Mouse (Mus musculus) thymus, postnatal 14 days (tissue): ENCODE data around the gene Nt5c3b.

Experiments used
- DNase-seq: peaks from one replicate; pipeline ENCODE4 v3.0.0; 2021

The Nt5c3b gene

DNA sequence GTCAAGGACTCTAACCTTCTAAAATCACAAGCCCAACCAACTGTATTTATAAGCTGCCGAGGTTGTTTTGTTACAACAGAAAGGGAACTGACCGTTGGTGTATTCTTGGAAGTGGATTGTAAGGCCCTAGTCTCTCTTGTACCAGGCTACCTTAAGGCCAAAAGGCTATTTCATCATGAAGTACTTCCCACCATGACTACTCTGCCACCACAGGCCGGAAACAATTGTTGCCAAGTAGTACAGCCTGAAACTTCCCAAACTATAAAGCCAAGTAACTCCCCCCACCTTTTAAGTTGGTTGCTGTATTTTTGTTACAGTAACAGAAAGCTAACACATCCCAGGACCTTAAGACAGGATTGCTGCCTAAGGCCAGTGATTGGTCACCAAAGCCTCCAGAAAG lies 14.8 kb downstream of the Nt5c3b start:
- no peak for DNase-seq

DNA sequence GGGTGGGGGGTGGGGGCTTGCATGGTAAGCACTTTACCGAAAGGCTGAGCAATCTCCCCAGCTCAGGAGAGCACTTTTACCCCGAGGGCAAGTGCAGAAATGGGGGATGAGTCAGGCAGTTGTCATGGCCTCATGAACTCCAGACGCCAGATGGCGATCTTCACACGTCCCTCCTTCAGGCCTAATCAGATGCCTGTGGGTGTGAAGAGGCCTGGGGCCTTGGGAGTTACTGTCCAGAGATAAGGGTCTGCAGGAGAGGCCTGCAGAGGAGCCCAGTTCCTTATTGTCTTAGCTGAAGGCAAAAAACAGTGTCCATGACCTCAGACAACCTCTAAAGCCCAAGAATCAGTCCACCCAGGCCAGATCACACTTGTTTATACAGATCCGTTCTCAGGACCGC lies 15.8 kb downstream of the Nt5c3b start:
- DNase-seq: peak; percentile 76

DNA sequence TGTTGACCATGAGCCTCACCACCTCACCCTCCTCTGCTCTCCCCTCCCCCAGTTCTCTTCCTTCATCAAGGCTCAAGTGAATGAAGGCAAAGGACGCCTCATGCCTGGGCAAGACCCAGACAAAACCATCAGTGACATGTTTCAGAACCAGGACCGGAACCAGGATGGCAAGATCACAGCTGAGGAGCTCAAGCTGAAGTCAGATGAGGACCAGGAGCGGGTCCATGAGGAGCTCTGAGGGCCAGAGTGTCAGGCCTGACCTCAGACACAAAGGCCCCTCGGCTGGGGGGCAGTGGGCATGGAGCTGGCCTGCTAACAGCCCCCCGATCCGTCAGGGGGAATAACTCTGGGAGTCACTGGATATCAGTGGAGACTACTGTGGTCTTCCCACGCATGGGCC lies 17.8 kb downstream of the Nt5c3b start:
- DNase-seq: no peak

DNA sequence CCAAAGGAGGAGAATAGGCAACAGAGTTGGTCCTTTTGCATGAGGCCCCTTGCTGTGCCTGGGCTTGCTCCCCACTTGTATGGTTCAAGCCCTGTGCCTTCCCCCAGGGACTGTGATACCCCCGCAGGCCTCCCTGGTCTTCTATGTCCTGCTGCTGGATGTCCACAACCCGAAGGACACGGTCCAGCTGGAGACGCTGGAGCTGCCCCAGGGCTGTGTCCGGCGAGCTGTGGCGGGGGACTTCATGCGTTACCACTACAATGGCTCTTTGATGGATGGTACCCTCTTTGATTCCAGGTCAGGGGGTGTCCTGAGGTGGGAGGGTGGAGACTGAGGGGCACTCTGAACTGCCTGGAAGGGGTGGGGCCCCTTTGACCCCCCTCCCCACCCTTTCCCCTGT lies 20.1 kb downstream of the Nt5c3b start:
- no peak for DNase-seq

DNA sequence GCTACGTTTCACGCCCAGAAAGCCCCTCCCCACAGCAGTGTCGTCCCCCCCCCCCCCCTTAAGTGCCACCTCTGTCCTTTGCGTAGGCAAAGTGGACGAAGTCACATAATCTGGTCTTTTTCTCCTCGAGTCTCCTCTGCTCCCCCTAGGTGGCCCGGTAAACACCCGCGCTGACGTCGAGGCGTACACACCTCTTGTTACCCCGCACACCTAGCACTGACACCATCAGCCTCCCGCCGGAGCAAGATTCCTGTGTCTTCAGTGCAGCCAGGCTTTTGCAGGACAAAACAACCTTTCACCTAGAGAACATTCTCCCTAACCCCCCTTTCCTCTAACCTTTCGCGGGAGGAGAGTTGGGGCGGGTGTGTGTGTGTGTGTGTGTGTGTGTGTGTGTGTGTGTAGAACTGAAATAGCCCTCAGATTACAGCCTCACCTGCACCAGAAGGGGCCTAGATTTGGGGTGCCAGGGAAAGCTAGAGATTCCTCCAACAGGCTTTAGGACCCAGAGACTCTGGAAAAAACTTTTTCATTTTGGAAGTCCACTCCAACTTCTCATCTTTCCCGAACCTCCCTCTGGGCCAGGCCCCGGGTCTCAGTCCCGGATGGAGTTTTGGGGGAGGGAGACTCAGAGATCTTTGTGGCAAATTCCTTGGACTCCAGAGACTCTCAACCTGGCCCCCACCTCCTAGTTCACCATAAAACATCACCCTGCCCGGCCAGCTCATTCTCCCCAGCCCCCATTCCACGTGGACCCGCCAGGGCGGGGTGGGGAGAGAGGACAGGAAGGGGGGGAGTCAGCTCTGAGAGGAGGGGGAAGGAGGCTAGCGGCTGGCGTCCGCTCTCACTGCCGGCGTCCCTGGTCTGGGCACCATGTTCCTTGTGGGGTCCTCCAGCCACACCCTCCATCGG lies 26.4 kb downstream of the Nt5c3b start, which contains the start of gene Fkbp10:
TSS of gene Fkbp10 (plus strand) at position 784 of the 909 bp plus-strand sequence.
- DNase-seq: peak; percentile 36

DNA sequence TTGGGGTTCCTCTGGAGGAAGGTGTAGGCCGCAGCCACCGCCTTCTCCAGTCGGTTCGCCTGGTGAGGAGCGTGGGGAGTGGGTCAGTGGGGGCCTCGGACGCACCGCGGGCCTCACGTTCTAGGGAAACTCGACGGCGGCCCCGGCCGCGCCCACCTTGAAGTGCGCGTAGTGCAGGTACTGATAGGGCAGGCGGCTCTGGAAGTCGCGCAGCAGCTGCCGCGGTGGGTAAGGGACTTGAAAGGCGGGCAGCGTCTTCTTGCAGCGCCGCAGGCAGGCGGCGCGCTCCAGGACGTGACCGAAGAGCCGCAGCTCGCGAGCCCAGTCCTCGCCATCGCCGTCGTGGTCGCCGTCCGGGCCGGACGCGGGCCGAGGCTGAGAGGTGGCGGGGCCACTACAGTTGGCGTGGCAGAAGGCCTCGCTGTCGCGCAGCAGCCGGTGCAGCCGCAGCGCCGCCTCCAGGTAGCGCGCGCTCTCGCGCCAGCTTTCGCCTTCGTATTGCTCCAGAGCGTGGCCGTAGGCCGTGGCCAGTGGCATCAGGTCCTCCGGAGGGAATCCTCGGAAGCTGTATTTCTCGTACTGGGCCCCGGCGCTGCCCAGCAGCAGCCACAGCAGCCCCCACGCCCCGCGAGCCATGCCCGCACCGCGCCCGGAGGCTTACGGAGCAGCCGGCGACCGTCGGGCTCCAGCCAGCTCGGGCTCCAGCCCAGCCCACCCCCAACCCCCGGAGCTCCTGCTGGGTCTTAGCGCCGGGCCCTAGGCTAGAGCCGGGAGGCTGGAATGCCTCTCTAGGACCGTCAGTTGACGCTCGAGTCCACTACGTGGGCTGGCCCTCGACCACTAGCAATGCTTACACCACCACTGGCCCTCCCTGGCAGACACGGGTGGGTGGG lies 27.3 kb downstream of the Nt5c3b start, which contains the start of gene P3h4:
TSS of gene P3h4 (minus strand) at position 816 of the 893 bp plus-strand sequence.
- peak; percentile 82 for DNase-seq

DNA sequence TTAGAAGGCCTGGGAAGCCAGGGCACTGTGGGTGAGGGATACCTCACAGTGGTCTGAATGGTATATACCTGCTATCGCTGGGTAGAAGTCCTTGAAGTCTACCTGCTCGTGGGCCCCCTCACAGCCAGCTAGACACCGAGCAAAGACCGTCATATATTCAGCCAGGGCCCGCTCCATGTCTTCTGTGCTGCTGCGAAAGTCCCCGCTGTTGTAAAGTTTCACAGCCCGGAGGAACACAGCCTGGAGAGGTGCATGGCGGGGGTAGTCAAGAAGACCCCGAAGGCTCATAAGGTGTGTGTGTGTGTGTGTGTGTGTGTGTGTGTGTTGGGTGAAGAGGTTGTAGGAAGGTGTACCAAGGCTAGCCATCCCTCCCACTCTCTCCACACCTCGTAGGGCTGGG lies 28.1 kb downstream of the Nt5c3b start:
- no peak for DNase-seq

DNA sequence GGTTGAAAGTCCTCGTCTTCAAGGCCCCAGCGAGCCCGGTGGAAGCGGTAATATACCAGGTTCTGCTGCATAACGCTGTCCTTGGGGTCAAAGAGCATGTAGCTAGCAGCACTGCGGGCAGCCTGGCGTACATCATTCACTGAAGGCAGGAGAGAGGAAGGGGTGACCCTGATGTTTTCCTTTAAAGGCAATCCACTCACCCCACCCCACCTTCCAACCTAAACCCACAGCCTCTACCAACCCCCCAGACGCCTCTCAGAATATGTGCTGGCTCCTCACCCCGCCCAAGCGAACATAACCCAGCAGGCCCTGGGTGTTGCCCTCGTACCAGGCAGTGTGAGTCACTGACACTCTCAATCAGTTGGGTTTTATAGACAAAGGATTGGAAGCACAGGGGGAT lies 29.9 kb downstream of the Nt5c3b start:
- peak; percentile 51 for DNase-seq

DNA sequence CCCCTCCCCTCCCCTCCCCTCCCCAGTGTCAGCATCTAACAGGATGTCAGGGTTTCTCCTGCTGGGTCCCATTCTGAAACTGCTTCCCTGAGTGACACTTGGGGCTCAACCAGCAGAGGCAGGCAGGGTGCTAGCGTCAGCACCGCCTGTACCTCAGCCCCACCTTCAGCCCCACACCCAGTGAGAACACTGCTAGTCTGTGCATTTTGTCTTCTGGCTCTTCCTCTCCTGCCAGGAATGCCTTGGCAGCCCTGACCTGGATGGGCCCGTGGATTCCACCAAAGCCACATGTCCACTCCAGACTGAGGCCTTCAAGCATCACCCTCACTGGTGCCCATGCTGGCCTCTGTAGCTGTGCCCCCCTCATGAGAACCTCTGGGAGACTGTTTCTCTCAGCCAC lies 31.9 kb downstream of the Nt5c3b start:
- peak; percentile 74 for DNase-seq

DNA sequence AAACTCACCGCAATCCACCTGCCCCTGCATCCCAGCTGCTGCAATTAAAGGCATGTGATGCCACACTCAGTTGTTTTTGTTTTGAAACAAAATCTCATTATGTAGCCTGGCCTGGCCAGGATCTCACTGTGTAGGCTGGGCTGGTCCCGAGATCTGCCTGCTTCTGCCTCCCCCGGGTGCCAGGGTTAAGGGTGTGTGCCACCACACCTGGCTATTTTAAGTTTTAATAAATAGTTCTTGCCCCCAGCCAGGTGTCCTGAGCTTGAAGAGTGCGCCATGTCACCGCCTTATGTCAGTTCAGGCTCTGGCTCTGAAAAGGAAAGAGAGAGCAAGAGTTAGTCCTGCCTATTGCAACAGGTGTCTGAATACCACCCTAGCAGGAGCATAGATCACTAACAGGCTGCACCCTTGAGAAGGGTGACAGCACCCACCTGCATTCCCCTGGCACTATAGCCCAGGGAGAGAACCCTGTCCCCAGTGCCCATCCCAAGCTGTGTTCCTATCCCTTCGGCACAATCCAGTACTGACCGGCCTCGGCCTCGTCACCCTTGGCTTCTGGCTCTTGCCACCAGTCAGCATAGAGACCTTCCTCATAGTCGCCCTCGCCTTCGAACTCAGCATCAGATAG lies 32.7 kb downstream of the Nt5c3b start:
- DNase-seq: peak; percentile 70

DNA sequence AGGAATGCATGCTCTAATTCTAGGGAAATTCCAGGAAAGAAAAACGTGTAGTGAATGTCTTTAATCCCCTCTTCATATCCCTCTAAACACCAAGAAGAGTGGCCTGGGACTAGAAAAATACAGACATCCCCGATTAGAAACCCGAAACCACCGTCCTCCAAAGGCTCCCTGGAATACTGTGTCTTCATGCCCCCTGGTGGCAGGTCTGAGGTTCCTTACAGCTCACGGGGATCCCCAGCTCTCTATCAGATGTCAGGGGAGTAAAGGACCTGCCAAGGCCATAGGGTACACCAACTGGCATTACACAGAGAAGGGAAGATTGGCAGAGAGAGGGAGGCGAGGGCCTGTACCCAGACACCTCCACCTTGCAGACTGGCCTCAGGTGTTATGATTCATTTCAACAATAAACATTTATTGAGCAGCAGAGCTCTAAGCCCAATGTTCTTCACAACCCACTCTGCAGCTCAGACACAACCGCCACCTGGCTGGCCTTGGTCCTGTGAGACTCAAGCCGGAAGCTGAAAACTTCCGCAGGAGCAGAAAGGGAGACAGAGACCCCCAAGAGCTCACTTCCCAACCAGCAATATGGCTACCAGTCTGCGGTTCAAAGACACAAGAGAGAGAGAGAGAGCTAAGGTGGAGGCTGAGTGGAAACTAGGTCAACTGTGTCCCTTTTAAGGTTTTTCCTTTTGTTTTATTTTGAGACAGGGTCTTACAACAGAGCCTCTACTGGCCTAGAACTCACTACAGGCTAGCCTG lies 33.4 kb downstream of the Nt5c3b start:
- DNase-seq: peak; percentile 86

DNA sequence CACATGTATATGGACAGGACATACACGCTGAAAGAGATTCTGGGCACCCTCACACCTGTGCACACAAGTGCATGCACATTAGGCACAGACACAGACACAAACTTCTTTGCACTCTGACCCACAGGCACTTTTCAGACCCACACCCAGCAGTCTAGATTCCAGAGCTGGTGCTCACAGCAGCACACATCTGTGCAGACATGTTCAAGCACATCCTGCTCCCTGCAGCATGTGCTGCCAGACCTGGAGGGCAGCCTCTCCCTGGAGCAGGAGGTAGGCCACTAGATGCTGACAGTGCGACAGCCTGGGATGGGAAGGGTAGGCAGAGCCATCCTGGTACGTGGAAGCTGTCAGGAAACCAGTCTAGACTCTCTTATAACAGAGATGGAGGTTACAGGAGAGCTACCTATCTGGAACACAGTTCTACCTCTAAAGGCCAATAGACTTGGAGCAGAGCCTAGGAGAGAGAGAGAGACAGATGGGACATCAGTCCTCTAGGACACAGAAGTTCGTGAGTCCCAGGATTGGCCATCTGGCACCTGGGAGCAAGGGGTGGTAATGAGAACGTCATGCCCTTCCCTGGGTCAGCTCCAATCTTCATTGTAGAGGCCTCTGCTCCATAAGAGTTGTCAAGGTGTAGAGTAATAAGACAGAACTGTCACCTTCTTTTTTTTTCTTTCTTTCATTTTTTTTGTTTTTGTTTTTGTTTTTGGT lies 34.5 kb downstream of the Nt5c3b start:
- peak; percentile 37 for DNase-seq

DNA sequence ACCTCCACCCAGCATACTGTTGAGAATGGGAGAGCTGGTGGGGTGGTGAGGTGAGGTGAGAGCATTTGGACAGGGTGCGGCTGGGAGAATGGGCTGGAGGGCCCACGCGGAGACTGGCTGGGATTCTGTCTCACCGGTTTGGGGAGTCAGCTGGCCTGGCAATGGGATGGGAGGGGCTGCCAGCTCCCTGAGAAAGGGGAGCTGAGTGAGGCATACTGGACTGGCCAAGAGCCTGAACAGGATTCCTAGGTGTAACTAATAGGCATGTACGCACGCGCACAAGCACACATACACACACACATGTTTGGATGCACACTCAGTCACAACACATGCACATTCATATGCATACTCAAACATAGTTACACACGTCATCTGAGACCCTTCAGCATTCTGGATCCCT lies 35.3 kb downstream of the Nt5c3b start:
- no peak for DNase-seq

DNA sequence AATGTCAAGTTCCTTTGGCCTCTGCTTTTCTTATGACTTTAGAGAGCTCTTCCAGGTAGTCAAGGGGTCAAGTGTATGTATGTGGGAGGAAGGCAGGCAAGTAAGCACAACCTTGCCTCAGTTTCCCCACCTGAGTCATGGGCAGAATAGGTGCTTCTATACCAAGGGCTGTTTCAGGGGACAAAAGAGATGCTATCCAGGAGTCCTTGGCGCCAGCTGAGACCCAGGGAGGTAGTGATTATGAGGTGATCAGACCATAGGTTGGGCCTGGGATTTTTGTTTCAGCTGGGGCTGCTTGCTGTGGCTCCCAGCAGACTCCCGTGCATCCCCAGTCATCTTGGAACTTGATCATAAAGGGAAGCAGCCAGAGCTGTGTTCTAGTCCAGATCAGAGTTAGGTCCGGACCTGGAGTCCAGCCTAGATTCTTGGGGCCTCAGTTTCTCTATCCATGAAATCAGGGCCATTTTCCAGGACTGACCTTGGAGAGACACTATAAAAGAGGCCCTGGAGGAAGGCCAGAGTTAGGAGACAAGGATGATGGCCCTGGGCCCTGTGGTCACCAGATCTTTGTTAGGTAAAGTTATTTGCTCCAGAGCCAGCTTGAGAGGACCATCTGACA lies 37.0 kb downstream of the Nt5c3b start:
- no peak for DNase-seq

DNA sequence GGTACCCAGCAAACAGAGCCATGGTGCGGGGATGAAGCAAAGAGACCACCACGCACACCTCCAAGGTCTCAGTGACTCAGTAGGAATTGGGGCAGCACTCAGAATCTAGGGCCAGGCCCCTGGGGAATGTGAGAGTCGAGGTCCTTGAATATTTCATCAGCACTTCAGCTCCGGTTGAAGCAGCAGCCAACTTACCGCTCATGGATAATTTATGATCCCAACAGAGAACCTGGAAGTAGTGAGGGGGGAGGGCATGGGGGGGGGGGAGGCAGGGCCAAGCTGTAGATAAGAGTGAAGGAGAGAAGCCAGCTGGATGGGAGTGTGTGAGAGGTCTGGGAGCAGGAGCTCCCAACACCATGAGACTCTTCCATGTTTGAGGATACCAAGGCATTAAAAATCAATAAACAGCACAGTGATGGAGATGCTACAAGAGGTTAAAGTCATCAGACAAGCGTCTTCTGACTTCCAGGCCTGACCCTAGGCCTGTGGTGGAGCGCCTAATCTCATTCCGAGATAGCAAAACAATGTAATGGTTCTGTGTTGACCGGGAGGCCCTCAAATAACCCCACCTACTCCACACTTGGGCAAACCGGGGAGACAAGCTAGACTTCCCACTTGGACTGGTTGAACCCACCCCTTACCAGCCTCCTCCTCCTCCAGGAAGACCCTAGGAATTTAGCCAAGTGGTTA lies 38.0 kb downstream of the Nt5c3b start:
- no peak for DNase-seq

DNA sequence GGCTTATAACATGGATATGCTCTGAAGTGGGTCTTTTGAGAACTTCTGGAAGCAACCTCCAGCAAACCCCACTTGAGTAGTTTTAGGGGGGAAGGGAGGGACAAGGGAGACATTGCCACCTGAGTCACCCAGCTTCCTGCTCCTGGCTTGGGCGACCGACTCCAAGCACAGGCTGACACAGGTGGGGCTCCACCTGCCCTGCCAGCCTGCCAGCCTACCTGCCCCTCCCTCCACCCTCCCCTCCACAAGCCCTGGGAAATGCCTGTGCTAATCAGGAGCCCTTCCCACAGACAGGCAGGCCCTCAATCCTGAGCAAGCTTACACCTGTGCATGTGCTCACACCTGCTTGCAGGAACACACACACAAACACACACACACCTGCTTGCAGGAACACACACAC lies 38.9 kb downstream of the Nt5c3b start:
- no peak for DNase-seq

DNA sequence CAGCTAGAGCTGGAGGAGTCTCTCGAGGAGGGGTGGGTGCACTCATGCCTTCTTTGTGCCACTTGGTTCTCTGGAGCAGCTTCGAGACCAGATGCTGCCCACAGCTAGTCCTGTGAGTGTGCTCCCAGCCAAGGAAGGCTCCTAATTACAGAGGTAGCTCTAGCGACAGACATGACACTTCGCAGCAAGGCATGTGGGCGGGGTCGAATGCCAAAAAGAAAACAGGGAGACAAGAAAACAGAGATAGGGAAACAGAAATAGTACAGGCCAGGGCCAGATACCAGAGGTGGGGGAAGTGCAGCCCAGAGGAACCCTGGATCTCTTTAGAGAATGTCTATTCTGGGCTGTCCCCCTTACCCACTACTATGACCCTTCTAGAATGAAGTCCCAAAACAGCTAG lies 39.4 kb downstream of the Nt5c3b start:
- DNase-seq: no peak

DNA sequence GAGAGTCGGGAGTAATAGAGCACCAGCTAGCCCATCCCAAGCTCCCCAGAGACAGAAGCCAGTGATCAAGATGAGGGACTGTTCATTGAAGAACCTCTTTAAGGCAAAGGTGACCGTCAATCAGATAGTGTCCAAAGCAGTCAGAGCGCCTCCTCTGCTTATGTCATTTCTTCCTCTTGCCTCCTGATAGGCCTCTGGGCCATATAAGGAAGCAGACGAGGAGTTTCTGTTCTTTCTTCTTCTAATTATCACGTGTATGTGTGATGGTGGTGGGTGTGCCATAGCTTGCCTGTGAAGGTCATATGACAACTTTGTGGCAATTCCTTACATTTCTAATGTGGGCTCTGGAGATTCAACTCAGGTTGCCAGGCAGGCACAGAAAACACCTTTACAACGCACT lies 40.8 kb downstream of the Nt5c3b start:
- no peak for DNase-seq

DNA sequence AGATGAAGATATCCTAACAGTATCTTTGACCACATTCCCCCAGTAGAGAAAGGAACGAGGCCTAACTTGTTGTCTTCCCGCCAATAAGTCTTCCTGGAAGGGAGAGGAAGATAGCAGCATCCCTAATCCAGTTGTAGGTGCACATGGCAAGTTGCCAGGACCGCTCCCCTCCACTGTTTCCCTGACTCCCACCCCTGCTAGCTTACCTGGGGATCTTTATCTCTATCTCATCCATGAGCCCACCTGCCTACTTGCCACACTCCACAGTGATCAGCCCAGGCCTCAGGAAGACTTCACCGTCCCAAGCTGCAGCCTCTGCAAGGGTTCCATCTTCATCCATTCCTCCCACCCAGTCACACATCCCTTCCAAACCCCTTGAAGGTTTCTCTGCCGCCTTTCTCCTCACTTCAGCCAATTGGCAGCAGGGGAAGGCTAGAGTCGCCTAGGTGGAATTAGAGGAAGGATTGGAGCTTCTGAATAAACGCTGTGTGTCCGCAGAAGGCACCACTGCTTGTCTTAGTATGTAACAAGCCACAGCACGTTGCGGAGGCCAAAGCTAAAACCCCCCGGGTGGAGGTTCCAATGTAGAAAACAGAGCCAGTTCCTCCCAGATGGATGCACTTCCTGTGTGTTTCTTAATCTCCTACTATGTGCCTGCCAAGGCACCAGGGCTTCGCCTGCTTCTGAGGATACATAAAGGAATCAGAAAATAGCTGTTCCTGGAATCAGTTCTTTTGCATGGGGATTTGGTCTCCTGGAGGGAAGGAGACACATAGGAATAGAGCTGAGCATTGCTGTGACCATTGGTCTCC lies 41.7 kb downstream of the Nt5c3b start:
- no peak for DNase-seq

DNA sequence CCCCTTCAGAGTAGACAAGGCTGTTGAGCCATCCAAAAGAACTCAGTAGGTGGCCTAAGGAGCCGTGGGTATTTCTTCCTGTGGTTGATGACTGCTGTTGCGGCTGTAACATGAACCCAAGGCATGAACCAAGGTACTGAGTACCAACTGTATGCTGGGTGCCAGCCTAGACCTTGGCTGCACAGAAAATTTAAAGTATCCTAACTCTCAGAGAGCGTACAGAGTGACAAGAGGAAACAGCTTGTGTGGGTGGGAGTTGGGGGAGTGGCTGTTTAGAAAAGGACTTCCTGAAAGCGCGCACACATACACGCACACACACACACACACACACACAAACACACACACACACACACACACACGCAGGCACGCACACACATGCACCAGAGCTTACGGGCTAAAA lies 42.3 kb downstream of the Nt5c3b start:
- peak; percentile 73 for DNase-seq
